Mouse (Mus musculus): Measurements from ENCODE around the gene Tnr. TPM values are rescaled to one million over a fixed set of nuclear protein-coding genes. Genes with fewer than 3 reads are reported as not detected.
"Not testable (repeated sequence)": the region's sequence is repeated elsewhere in the genome, so short reads cannot be mapped to it uniquely, and the experiment has no call there.

Tnr gene
- total and polyA plus RNA-seq, 2 experiments, result not detected

DNA sequence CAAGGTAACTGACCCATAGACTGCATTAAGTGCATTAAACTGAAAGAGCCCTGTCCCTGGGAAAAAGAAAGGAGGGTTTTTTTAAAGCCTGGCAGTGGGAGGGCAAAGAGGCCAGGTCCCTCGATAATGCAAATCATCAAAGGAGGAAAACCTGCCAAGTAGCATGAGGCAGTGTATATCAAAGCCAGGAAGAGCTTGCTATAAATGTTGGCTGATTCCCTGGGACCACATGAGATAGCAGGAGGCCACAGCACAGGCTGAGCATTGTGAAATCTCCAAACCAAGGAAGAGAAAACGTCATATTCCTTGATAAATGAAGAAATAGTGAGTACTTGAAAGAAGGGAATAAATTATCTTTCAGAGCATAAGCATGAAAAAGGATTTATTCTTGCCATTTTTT lies 409.0 kb downstream of the Tnr start:
- TF ChIP-seq POLR2A (IDR thresholded peaks at IDR 0.05; ENCODE audit: extremely low read depth, insufficient read depth, low read length), result no peak
- no peak for TF ChIP-seq CTCF (IDR thresholded peaks at IDR 0.05; ENCODE audit: low read depth, low read length)
- no peaks in the 10 kb centered on the region for H3K4me1 ChIP-seq (ENCODE audit: control insufficient read depth, insufficient read depth, low read length)
- DNase-seq (ENCODE audit: extremely low read depth, low read depth, low spot score), result no peak
- no peak overlapping the region for H3K27ac ChIP-seq (replicated peaks; ENCODE audit: insufficient read depth, low read depth, low read length)
- no peak overlapping the region for H3K4me3 ChIP-seq (ENCODE audit: insufficient read depth, low read depth, low read length)
- H3K27me3 ChIP-seq (ENCODE audit: control insufficient read depth, insufficient read depth, low read length), result no peaks in the 10 kb centered on the region
- H3K79me2 ChIP-seq (ENCODE audit: control insufficient read depth, insufficient read depth, low read length), result no peaks in the 10 kb centered on the region
- H3K36me3 ChIP-seq (ENCODE audit: control insufficient read depth, insufficient read depth, low read length), result no peaks in the 10 kb centered on the region
- no peak overlapping the region for H3K9ac ChIP-seq (ENCODE audit: low read depth, low read length)
- WGBS, result 31% methylated on average over 2 of the region's 2 CpGs

DNA sequence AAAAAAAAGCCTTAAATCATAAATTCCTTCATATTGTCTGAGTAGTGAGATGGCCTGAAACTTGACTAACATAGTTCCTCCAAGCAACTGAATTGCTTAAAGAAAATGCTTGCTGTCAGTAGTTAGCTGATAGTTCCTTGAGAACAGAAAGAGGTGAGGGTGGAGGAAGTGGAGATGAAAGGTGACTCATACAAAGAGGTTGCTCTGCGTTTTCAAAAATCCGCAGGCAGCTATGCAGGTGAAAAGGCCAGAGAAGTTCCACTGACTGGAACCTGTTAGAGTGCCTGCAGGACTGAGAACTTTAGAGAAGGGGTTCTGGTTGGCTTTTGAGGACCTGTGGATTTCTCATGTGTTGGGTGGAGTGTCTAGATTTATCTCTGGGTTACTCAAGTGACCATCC lies 414.9 kb downstream of the Tnr start:
- Histone ChIP-seq H3K9ac (ENCODE audit: low read depth, low read length) (no peak overlapping the region), H3K4me3 (ENCODE audit: insufficient read depth, low read depth, low read length) (no peak overlapping the region), H3K27ac (replicated peaks; ENCODE audit: insufficient read depth, low read depth, low read length) (no peak overlapping the region), H3K36me3 (ENCODE audit: control insufficient read depth, insufficient read depth, low read length) (no peaks in the 10 kb centered on the region), H3K79me2 (ENCODE audit: control insufficient read depth, insufficient read depth, low read length) (no peaks in the 10 kb centered on the region), H3K27me3 (ENCODE audit: control insufficient read depth, insufficient read depth, low read length) (no peaks in the 10 kb centered on the region), H3K4me1 (ENCODE audit: control insufficient read depth, insufficient read depth, low read length) (no peaks in the 10 kb centered on the region)
- no peak for TF ChIP-seq CTCF (IDR thresholded peaks at IDR 0.05; ENCODE audit: low read depth, low read length)
- whole genome bisulfite sequencing, result 78% methylated on average over 2 of the region's 2 CpGs
- no peak for DNase-seq (ENCODE audit: extremely low read depth, low read depth, low spot score)

DNA sequence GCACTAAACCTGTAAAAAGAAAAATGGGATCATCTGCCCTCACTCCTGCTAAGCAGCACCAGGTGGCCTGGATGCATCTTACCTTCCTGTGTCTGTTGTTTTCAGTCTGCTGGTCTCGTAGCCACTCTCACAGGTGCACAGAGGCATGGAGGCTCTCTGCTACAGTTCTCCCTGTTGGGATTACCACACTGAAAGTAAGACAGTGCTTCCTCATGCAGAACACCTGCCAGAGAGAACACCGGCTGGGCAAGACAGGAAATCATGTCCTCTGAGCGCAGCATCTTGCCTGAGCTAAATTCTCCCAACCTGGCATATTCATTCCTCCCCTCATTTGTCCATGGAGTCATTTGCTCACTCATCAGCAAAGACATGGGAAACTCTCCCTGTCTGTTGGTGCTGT lies 415.8 kb downstream of the Tnr start:
- H3K79me2 ChIP-seq (ENCODE audit: control insufficient read depth, insufficient read depth, low read length), result no peaks in the 10 kb centered on the region
- TF ChIP-seq POLR2A (IDR thresholded peaks at IDR 0.05; ENCODE audit: extremely low read depth, insufficient read depth, low read length) (no peak), CTCF (IDR thresholded peaks at IDR 0.05; ENCODE audit: low read depth, low read length) (no peak)
- 72% methylated on average over 3 of the region's 3 CpGs for WGBS

DNA sequence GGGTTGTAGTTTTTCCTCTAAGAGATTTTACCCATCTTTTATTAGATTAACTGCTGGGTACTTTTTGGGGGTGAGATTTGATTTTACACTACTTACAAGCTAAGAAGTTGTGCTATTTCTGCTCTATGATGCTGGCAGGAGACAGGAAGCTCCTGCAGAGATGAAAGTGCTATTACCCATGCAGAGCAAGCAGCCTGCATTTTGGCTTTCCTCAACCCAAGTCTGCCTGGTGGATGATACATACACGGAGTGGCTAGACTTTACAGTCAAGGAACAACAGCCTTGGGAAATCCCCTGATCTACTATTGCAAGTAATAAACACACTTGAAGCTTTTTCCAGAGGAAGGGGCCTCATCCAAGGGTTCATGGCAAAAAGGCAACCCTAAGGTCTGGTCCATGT lies 430.0 kb downstream of the Tnr start:
- H3K27ac ChIP-seq (replicated peaks; ENCODE audit: insufficient read depth, low read depth, low read length), result no peak overlapping the region
- no peak overlapping the region for H3K9ac ChIP-seq (ENCODE audit: low read depth, low read length)
- no peaks in the 10 kb centered on the region for H3K79me2 ChIP-seq (ENCODE audit: control insufficient read depth, insufficient read depth, low read length)
- DNase-seq (ENCODE audit: extremely low read depth, low read depth, low spot score), result no peak
- no peak overlapping the region for H3K4me3 ChIP-seq (ENCODE audit: insufficient read depth, low read depth, low read length)
- TF ChIP-seq CTCF (IDR thresholded peaks at IDR 0.05; ENCODE audit: low read depth, low read length) (no peak), POLR2A (IDR thresholded peaks at IDR 0.05; ENCODE audit: extremely low read depth, insufficient read depth, low read length) (no peak)
- H3K27me3 ChIP-seq (ENCODE audit: control insufficient read depth, insufficient read depth, low read length), result no peaks in the 10 kb centered on the region
- H3K36me3 ChIP-seq (ENCODE audit: control insufficient read depth, insufficient read depth, low read length), result no peaks in the 10 kb centered on the region
- 37% methylated on average over 1 of the region's 1 CpGs for WGBS
- no peaks in the 10 kb centered on the region for H3K4me1 ChIP-seq (ENCODE audit: control insufficient read depth, insufficient read depth, low read length)

More for the DNA sequence above, 415.8 kb downstream of the Tnr start:
- Histone ChIP-seq H3K4me1 (ENCODE audit: control insufficient read depth, insufficient read depth, low read length) (no peaks in the 10 kb centered on the region), H3K4me3 (ENCODE audit: insufficient read depth, low read depth, low read length) (no peak overlapping the region), H3K27me3 (ENCODE audit: control insufficient read depth, insufficient read depth, low read length) (no peaks in the 10 kb centered on the region), H3K36me3 (ENCODE audit: control insufficient read depth, insufficient read depth, low read length) (no peaks in the 10 kb centered on the region), H3K9ac (ENCODE audit: low read depth, low read length) (no peak overlapping the region), H3K27ac (replicated peaks; ENCODE audit: insufficient read depth, low read depth, low read length) (no peak overlapping the region)
- DNase-seq (ENCODE audit: extremely low read depth, low read depth, low spot score), result no peak

DNA sequence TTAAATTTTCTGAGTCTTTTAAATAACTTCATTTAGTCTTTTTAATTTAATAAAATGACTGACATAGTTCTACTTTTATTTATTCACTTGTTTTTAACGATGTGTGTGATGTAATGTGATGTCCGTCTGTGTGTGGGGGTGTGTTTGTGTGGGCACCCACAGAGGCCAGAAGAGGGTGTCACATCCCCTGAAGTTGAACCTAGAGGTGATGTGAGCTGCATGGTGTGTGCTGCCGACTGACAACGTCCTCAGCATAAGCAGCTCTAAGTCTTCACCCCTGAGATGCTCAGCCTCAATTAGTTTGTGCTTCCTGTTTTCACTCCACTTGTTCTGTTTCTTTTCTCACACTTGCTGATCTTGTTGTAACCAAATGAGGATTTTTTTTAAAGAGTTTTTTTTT lies 439.8 kb downstream of the Tnr start:
- Histone ChIP-seq H3K9ac (ENCODE audit: low read depth, low read length) (no peak overlapping the region), H3K27ac (replicated peaks; ENCODE audit: insufficient read depth, low read depth, low read length) (no peak overlapping the region), H3K4me1 (ENCODE audit: control insufficient read depth, insufficient read depth, low read length) (no peaks in the 10 kb centered on the region), H3K36me3 (ENCODE audit: control insufficient read depth, insufficient read depth, low read length) (no peaks in the 10 kb centered on the region), H3K4me3 (ENCODE audit: insufficient read depth, low read depth, low read length) (no peak overlapping the region), H3K79me2 (ENCODE audit: control insufficient read depth, insufficient read depth, low read length) (no peaks in the 10 kb centered on the region), H3K27me3 (ENCODE audit: control insufficient read depth, insufficient read depth, low read length) (no peaks in the 10 kb centered on the region)
- WGBS, result 74% methylated on average over 4 of the region's 4 CpGs
- no peak for DNase-seq (ENCODE audit: extremely low read depth, low read depth, low spot score)
- TF ChIP-seq POLR2A (IDR thresholded peaks at IDR 0.05; ENCODE audit: extremely low read depth, insufficient read depth, low read length) (no peak), CTCF (IDR thresholded peaks at IDR 0.05; ENCODE audit: low read depth, low read length) (no peak)

DNA sequence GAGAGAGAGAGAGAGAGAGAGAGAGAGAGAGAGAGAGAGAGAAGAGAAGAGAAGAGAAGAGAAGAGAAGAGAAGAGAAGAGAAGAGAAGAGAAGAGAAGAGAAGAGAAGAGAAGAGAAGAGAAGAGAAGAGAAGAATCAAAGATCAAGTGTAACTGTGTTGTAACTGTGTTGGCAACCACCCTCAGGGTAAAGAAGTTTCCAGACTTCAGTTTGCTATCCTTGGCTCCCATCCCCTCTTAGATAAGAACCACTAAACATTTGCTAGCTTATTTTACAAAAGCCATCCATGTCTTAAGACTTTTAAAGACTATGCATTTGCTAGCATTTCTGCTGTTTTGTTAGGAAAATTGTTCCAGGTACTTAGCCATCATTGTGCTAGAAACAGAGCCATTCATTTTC lies 442.7 kb downstream of the Tnr start:
- H3K36me3 ChIP-seq (ENCODE audit: control insufficient read depth, insufficient read depth, low read length); H3K4me3 ChIP-seq (ENCODE audit: insufficient read depth, low read depth, low read length); H3K9ac ChIP-seq (ENCODE audit: low read depth, low read length); H3K79me2 ChIP-seq (ENCODE audit: control insufficient read depth, insufficient read depth, low read length); H3K4me1 ChIP-seq (ENCODE audit: control insufficient read depth, insufficient read depth, low read length); H3K27me3 ChIP-seq (ENCODE audit: control insufficient read depth, insufficient read depth, low read length); H3K27ac ChIP-seq (replicated peaks; ENCODE audit: insufficient read depth, low read depth, low read length): not testable (repeated sequence)
- peak; percentile 17 for DNase-seq (ENCODE audit: extremely low read depth, low read depth, low spot score)

Measured in liver, adult 2 months (tissue).